Mouse (Mus musculus) CH12.LX (cell line): Measurements from ENCODE around the gene Wwp2. TPM values are rescaled to one million over a fixed set of nuclear protein-coding genes. Genes with fewer than 3 reads are reported as not detected.

Experiments used
- DNase-seq: peaks from one replicate; pipeline ENCODE4 v3.0.0-alpha.2; 2013; ENCODE audit errors: extremely low read depth
- H3K27ac ChIP-seq: 2 replicates; pipeline ENCODE4 v1.5.1; 2012; ENCODE audit warnings: low read depth, mild to moderate bottlenecking, control low read depth, moderate library complexity; ENCODE audit not compliant: insufficient read depth
- H3K27me3 ChIP-seq: replicated peaks from 2 replicates; pipeline ENCODE3; 2012; ENCODE audit warnings: inconsistent platforms
- H3K36me3 ChIP-seq, 2 experiments: replicated peaks in 1 of 2; 2 replicates each; pipeline versions ENCODE3 to v1.6.1; 2012; ENCODE audit warnings: inconsistent platforms in 1 of 2, low read length in 1 of 2, mild to moderate bottlenecking in 1 of 2, mixed read lengths in 1 of 2, moderate library complexity in 1 of 2; ENCODE audit not compliant: control insufficient read depth in 1 of 2, insufficient read depth in 1 of 2
- H3K4me1 ChIP-seq, 2 experiments: 2 replicates each; pipeline ENCODE4 v1.6.1; 2012; ENCODE audit warnings: inconsistent platforms in 1 of 2, moderate library complexity in 1 of 2; ENCODE audit not compliant: insufficient read depth in 2 of 2, control insufficient read depth in 1 of 2
- H3K4me2 ChIP-seq: 2 replicates; pipeline ENCODE4 v1.6.1; 2012; ENCODE audit warnings: low read depth, mild to moderate bottlenecking, control low read depth; ENCODE audit not compliant: poor library complexity, insufficient read depth, severe bottlenecking
- H3K4me3 ChIP-seq, 3 experiments: fragments of 150-350 bp in 1 of 3; sonication (generic) in 1 of 3; replicated peaks in 1 of 3; 2 replicates each; pipeline versions ENCODE3 to v1.5.1; 2011 to 2012; ENCODE audit warnings: low read depth in 2 of 3, low read length in 2 of 3, mild to moderate bottlenecking in 2 of 3, moderate library complexity in 2 of 3, control low read depth in 1 of 3, improper control_type of control experiment in 1 of 3, inconsistent platforms in 1 of 3, mixed read lengths in 1 of 3; ENCODE audit not compliant: poor library complexity in 1 of 3
- H3K79me2 ChIP-seq: replicated peaks from 2 replicates; pipeline ENCODE4 v1.6.1; 2012; ENCODE audit warnings: mild to moderate bottlenecking, moderate library complexity; ENCODE audit not compliant: control insufficient read depth, poor library complexity, insufficient read depth, severe bottlenecking; ENCODE audit errors: extremely low read depth
- H3K9ac ChIP-seq: 2 replicates; pipeline ENCODE4 v1.6.1; 2012; ENCODE audit warnings: low read depth, mild to moderate bottlenecking, control low read depth, moderate library complexity; ENCODE audit not compliant: insufficient read depth
- H3K9me3 ChIP-seq: replicated peaks from 2 replicates; pipeline ENCODE3; 2012; ENCODE audit warnings: low read length, inconsistent platforms, mixed read lengths
- CHD1 ChIP-seq: IDR thresholded peaks from 2 replicates; pipeline ENCODE4 v1.6.1; 2012; ENCODE audit warnings: low read depth, low read length, improper control_type of control experiment, inconsistent platforms
- CTCF ChIP-seq, 2 experiments: IDR thresholded peaks in 1 of 2; conservative IDR thresholded peaks in 1 of 2; 2 replicates each; pipeline ENCODE4 v1.5.1; 2011 to 2012; ENCODE audit warnings: low read depth in 2 of 2, low read length in 2 of 2, improper control_type of control experiment in 1 of 2, inconsistent platforms in 1 of 2, mild to moderate bottlenecking in 1 of 2, moderate library complexity in 1 of 2
- E2F4 ChIP-seq: IDR thresholded peaks from 2 replicates; pipeline ENCODE4 v1.6.1; 2011; ENCODE audit warnings: low read depth, low read length, improper control_type of control experiment; ENCODE audit not compliant: insufficient replicate concordance
- ELF1 ChIP-seq: IDR thresholded peaks from 2 replicates; pipeline ENCODE4 v1.6.1; 2014; ENCODE audit warnings: low read depth, mild to moderate bottlenecking, inconsistent platforms, low read length, improper control_type of control experiment
- EP300 ChIP-seq: IDR thresholded peaks from 2 replicates; pipeline ENCODE4 v1.6.1; 2011; ENCODE audit warnings: low read length, improper control_type of control experiment
- GABPA ChIP-seq: IDR thresholded peaks from 2 replicates; pipeline ENCODE4 v1.6.1; 2012; ENCODE audit warnings: low read depth, low read length, improper control_type of control experiment, inconsistent platforms; ENCODE audit not compliant: insufficient replicate concordance
- IRF4 ChIP-seq: IDR thresholded peaks from 2 replicates; pipeline ENCODE4 v1.6.1; 2014; ENCODE audit warnings: low read depth, mild to moderate bottlenecking, inconsistent platforms, low read length, improper control_type of control experiment
- MAX ChIP-seq: IDR thresholded peaks from 2 replicates; pipeline ENCODE4 v1.6.1; 2011; ENCODE audit warnings: low read length, improper control_type of control experiment
- MAZ ChIP-seq: IDR thresholded peaks from 2 replicates; pipeline ENCODE4 v1.6.1; 2012; ENCODE audit warnings: low read depth, mild to moderate bottlenecking, inconsistent platforms, low read length, improper control_type of control experiment, moderate library complexity
- NELFE ChIP-seq: IDR thresholded peaks from 2 replicates; pipeline ENCODE4 v1.6.1; 2011; ENCODE audit warnings: low read depth, low read length, improper control_type of control experiment
- NRF1 ChIP-seq: IDR thresholded peaks from 2 replicates; pipeline ENCODE4 v1.6.1; 2014; ENCODE audit warnings: low read depth, mild to moderate bottlenecking, inconsistent platforms, low read length, improper control_type of control experiment, moderate library complexity
- POLR2A ChIP-seq: IDR thresholded peaks from 2 replicates; pipeline ENCODE4 v1.6.1; 2011; ENCODE audit warnings: low read depth, mild to moderate bottlenecking, improper control_type of control experiment, low read length
- POLR2AphosphoS2 ChIP-seq: IDR thresholded peaks from 2 replicates; pipeline ENCODE4 v1.6.1; 2011; ENCODE audit warnings: low read depth, low read length, improper control_type of control experiment
- RAD21 ChIP-seq: IDR thresholded peaks from 2 replicates; pipeline ENCODE4 v1.6.1; 2011; ENCODE audit warnings: low read depth, mild to moderate bottlenecking, low read length, improper control_type of control experiment, moderate library complexity
- RCOR1 ChIP-seq: conservative IDR thresholded peaks from 2 replicates; pipeline ENCODE4 v1.6.1; 2012; ENCODE audit warnings: low read depth, mild to moderate bottlenecking, inconsistent platforms, low read length, improper control_type of control experiment
- SIN3A ChIP-seq: IDR thresholded peaks from 2 replicates; pipeline ENCODE4 v1.6.1; 2012; ENCODE audit warnings: low read length, improper control_type of control experiment, inconsistent platforms
- TBP ChIP-seq: conservative IDR thresholded peaks from 2 replicates; pipeline ENCODE4 v1.6.1; 2011; ENCODE audit warnings: low read depth, low read length, improper control_type of control experiment
- UBTF ChIP-seq: IDR thresholded peaks from 2 replicates; pipeline ENCODE4 v1.6.1; 2012; ENCODE audit warnings: low read depth, mild to moderate bottlenecking, inconsistent platforms, low read length, improper control_type of control experiment, moderate library complexity
- USF1 ChIP-seq: IDR thresholded peaks from 2 replicates; pipeline ENCODE4 v1.6.1; 2014; ENCODE audit warnings: low read depth, mild to moderate bottlenecking, inconsistent platforms, low read length, improper control_type of control experiment
- ZNF384 ChIP-seq: IDR thresholded peaks from 2 replicates; pipeline ENCODE4 v1.6.1; 2012; ENCODE audit warnings: low read depth, low read length, improper control_type of control experiment, inconsistent platforms
- dilution Hi-C: fragments of 300-500 bp; cut with MboI; formaldehyde crosslinking; loops from 2 replicates; pipeline ENCODE4 v1.14.3; 2020; ENCODE audit warnings: low sequenced_read_pairs; ENCODE audit not compliant: extremely low pct_unique_long_range_greater_than_20kb, extremely low pct_ligation_motif_present
- in situ Hi-C: fragments of 300-500 bp; cut with MboI; formaldehyde crosslinking; loops from 3 replicates; pipeline ENCODE4 v1.14.3; 2019; ENCODE audit warnings: low sequenced_read_pairs, low pct_ligation_motif_present, low pct_unique_long_range_greater_than_20kb, mixed read lengths
- polyA plus RNA-seq: library from polyadenylated mRNA; unstranded; fragments of >175 nt; gene quantifications from 2 replicates; pipeline ENCODE4 v1.2.1, GENCODE M21; 2012; ENCODE audit warnings: low read depth; ENCODE audit not compliant: insufficient read length
- total RNA-seq, 2 experiments: library from RNA; depleted of rRNA; stranded (reverse); fragments of 300-350 nt in 1 of 2; fragments of >200 nt in 1 of 2; gene quantifications; 2 replicates each; pipeline ENCODE4 v1.2.3; 2012 to 2014

Gene Wwp2
- total and polyA plus RNA-seq, 3 experiments, result 13.5 to 30.3 (median 20.7) TPM

- dilution Hi-C loops, result no loop called here
- Histone ChIP-seq H3K27ac (no peak overlapping the region), H3K36me3 (peaks cover 59 to 86% of the 10 kb centered on the region in 2 experiments), H3K27me3 (no peaks in the 10 kb centered on the region)
- TF ChIP-seq IRF4 (no peak), MAZ (no peak), POLR2A (no peak), USF1 (no peak), RCOR1 (no peak)
- TF ChIP-seq, all 38 proteins: peak for 0
- Histone ChIP-seq H3K9ac (no peak overlapping the region), H3K4me2 (no peak overlapping the region), H3K4me1 (peaks cover 0 to 11% of the 10 kb centered on the region in 2 experiments; a peak in 2 of 4 replicates), H3K4me3 (no peak overlapping the region), H3K9me3 (no peaks in the 10 kb centered on the region), H3K79me2 (peaks cover 14% of the 10 kb centered on the region)
- in situ Hi-C loops, result no loop called here
- no peak for DNase-seq
Measured at GRCm38 (mm10) chr8:107580879-107581278, 144.7 kb downstream of the Wwp2 start.

- Histone ChIP-seq H3K36me3 (peaks cover 62 to 89% of the 10 kb centered on the region in 2 experiments), H3K27ac (no peak overlapping the region), H3K79me2 (peaks cover 20% of the 10 kb centered on the region), H3K9ac (no peak overlapping the region), H3K4me1 (peaks cover 3 to 16% of the 10 kb centered on the region in 2 experiments; a peak in 3 of 4 replicates), H3K9me3 (no peaks in the 10 kb centered on the region), H3K4me3 (no peak overlapping the region), H3K27me3 (no peaks in the 10 kb centered on the region), H3K4me2 (no peak overlapping the region)
- dilution Hi-C loops, result no loop called here
- in situ Hi-C loops, result no loop called here
- TF ChIP-seq RAD21 (no peak), CHD1 (no peak), ZNF384 (no peak), TBP (no peak), SIN3A (no peak), E2F4 (no peak), CTCF (conservative IDR thresholded peaks at IDR 0.05 in 1 of 2, IDR thresholded peaks at IDR 0.05 in 1 of 2; ENCODE audit: low read depth in 2 of 2, low read length in 2 of 2) (no peak)
- DNase-seq, result no peak
Measured at GRCm38 (mm10) chr8:107581536-107581935, 145.4 kb downstream of the Wwp2 start.

GRCm38 (mm10) chr8:107582136-107582535 is 146.0 kb downstream of the Wwp2 start:
- DNase-seq, result no peak
- dilution Hi-C loops (no loop called here), in situ Hi-C loops (no loop called here)
- Histone ChIP-seq H3K27ac (no peak overlapping the region), H3K4me2 (no peak overlapping the region), H3K4me1 (peaks cover 3 to 17% of the 10 kb centered on the region in 2 experiments; a peak in 3 of 4 replicates), H3K27me3 (no peaks in the 10 kb centered on the region), H3K36me3 (peaks cover 62 to 89% of the 10 kb centered on the region in 2 experiments), H3K9me3 (no peaks in the 10 kb centered on the region), H3K4me3 (no peak overlapping the region), H3K79me2 (peaks cover 26% of the 10 kb centered on the region), H3K9ac (no peak overlapping the region)
- TF ChIP-seq POLR2A, result no peak
- TF ChIP-seq EP300, result no peak
- no peak for TF ChIP-seq GABPA
- no peak for TF ChIP-seq NRF1
- no peak for TF ChIP-seq UBTF
- no peak for TF ChIP-seq E2F4
- no peak for TF ChIP-seq CHD1
- TF ChIP-seq CTCF (conservative IDR thresholded peaks at IDR 0.05 in 1 of 2, IDR thresholded peaks at IDR 0.05 in 1 of 2; ENCODE audit: low read depth in 2 of 2, low read length in 2 of 2), result no peak
- no peak for TF ChIP-seq MAX
- no peak for TF ChIP-seq MAZ
- no peak for TF ChIP-seq POLR2AphosphoS2
- TF ChIP-seq NELFE, result no peak
- no peak for TF ChIP-seq ELF1
